Comparison of ENCODE assay signal across 16 mouse cellular contexts in the genomic region with DNA sequence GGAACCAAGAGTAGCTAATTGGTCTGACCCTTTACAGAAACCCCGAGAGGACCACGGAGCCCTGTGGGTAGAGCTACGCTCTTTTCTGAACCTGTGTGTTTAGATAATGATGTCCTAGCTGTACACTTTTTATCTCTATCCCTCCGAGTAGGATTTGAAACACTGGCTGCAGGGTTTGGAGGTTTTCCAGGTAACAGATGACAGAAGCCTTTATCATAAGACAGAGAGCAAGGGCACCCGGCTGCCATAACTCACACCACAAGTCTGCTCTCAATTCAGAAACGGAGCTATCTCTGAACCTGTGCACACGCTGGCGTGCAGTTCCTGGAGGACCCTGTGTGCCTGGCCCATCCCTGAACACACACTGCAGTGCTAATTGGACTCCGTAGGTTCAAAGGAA.
"Had no signal": no experiment of that assay in that cellular context is flagged by ENCODE, and none has a peak within 500 bp of the region (broad histone marks: within the 10 kb centered on the region; RNA-seq: fewer than 3 reads in every experiment).

No protein-coding gene starts in this region.

- DNase-seq: gastrocnemius, postnatal 25 days; heart, adult 18-20 months; heart, postnatal 10 days; heart, postnatal 4 days; kidney, adult 18-20 months; kidney, adult 8-10 months; kidney, postnatal 10 days; kidney, postnatal 25 days; kidney, postnatal 4 days; liver; liver, embryonic 13.5 days; liver, postnatal 0 days had no signal

- ATAC-seq: hindbrain, embryonic 16.5 days; inflammation-experienced regulatory T-cells, adult 6 months; intestine, embryonic 15.5 days; intestine, postnatal 0 days; liver, postnatal 0 days had no signal
